Mouse (Mus musculus): ENCODE data around the gene Cd93. TPM values are rescaled to one million over a fixed set of nuclear protein-coding genes. Genes with fewer than 3 reads are reported as not detected.

Gene Cd93
- 4.4 and 8.6 TPM in 2 replicates for polyA plus RNA-seq (2012; rRNA removed)

DNA sequence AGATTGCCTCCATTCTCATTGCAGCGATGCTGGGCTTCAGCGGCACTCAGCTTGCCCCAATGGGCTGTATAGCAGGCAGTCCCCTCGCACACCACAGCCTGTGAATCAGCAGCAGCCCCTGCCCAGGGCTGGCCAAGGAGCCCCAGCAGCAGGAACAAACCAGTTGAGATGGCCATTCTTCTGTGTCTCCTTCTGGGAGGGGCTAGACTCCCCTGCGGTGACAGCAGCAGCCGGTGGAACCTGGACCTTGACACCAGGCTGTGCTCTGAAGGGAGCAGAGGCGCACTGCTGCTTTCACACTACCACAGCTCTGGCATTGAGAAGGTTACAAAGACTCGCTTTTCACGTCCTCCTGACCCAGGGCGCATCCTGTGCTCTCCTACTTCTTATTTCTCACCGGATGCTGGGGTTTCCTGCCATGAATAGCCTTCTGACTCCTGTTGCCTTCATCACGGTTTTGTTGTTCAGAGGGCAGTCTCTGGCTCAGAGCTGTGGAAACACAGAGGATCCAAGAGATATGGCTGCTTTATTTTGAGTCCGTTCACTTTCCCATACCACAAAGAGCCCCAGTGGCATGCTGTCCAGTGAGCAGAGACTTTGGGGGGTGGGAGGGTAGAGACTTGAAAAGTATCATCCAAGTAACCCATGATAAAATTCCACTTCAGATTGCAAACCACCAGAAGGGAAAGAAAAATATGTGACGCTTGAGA is at the start of gene Cd93:
Gene Cd93 (minus strand): TSS at position 315 of the 710 bp plus-strand sequence.

DNA sequence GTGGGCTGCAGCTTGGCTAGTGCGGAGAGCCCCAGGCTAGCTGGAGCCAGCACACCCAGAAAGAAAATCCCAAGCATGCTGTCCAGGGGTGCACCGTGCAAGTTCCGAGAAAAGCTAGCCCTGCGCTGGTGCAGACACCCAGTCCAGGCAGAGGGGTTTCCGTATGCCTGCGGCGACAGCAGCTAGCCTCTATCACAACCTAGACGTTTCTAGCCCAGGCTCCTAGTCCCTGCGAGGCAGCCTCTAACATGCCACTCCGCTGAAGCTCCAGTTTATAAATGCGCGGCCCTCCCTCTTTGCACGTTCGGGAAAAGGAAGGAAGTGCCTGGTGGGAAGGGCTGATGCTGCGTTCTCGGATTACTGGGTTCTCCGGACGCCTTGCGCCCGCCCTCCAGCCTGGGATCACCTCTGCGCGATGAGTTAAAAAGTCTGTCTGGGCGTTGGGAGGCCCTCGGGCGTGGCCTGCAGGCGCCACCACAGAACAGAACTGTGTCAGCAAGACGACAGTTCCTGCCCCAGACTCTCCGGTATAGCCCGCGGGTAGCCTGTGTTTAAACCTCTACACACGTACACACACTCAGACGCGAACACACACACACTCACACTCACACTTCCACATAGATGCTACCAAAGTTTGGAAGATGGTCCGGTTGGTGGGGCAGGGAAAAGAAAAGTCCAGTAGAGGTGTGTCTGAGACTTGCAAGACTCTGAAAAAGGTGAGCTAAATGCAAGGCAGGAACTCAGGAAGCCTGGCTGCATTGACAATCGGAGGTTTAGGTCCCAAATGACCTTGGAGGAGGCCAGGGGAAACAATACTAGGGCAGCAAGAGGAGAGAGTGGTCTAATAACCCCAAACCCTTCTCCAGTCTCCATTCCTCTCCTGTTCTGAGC is 35.2 kb downstream of the Cd93 start, which contains the start of gene Thbd:
Gene Thbd (minus strand): TSS at position 319 of the 891 bp plus-strand sequence.

DNA sequence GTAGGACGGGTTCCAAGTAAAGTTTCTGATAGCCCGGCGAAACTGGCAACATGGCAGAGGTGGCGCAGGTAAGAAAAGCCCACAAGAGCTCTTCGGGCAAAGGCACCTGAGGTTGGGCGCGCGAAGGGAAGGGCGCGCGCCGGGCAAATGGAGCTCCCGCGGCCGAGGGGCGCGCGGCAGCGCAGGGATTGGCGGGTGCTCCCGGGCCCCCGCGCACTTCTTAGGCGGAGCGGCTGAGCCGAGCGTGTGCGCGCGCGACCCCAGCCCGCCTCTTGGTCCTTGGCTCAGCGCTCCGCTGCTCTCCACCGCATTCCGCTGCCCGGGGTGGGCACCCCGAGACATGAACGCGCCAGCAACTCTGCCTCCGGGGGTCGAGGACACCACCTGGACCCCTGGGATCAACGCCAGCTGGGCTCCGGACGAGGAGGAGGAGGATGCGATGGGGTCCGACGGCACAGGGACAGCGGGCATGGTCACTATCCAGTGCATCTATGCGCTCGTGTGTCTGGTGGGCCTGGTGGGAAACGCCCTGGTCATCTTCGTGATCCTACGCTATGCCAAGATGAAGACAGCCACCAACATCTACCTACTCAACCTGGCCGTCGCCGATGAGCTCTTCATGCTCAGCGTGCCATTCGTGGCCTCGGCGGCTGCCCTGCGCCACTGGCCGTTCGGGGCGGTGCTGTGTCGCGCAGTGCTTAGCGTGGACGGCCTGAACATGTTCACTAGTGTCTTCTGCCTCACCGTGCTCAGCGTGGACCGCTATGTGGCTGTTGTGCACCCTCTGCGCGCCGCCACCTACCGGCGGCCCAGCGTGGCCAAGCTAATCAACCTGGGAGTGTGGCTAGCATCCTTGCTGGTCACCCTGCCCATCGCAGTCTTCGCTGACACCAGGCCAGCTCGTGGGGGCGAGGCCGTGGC is 48.0 kb downstream of the Cd93 start, which contains the start of gene Sstr4:
Gene Sstr4 (plus strand): TSS at position 214 of the 921 bp plus-strand sequence.

Other genes starting within 250 kb of the Cd93 start
- gene Sstr4, start 48.2 kb downstream of the Cd93 start, polyA plus RNA-seq (2012; rRNA removed): 0.91 and 1.3 TPM in 2 replicates
- 8.6 and 9.9 TPM in 2 replicates for gene Thbd, start 35.4 kb downstream of the Cd93 start, polyA plus RNA-seq (2012; rRNA removed)
- 87.5 and 93.2 TPM in 2 replicates for gene Nxt1, start 229.0 kb upstream of the Cd93 start, polyA plus RNA-seq (2012; rRNA removed)
- gene Gzf1, start 237.5 kb upstream of the Cd93 start, polyA plus RNA-seq (2012; rRNA removed): 22.0 and 24.8 TPM in 2 replicates